Mouse (Mus musculus) left cerebral cortex, postnatal 25 days (tissue): ENCODE data around the gene Snn. TPM values are rescaled to one million over a fixed set of nuclear protein-coding genes. Genes with fewer than 3 reads are reported as not detected.
"Not testable (repeated sequence)": the region's sequence is repeated elsewhere in the genome, so short reads cannot be mapped to it uniquely, and the experiment has no call there.

Source experiments
- DNase-seq, 2 experiments: peaks; one replicate each; pipeline ENCODE4 v3.0.0; 2022; ENCODE audit warnings: low spot score in 2 of 2, mixed read lengths in 1 of 2
- intact Hi-C: fragments of 180-260 bp; cut with DNase I; formaldehyde crosslinking; loops from one replicate; pipeline ENCODE4 v1.15.1; 2025
- total RNA-seq, 2 experiments: library from RNA; stranded (reverse); gene quantifications; 2 replicates each; pipeline ENCODE4 v1.2.3; 2021

Gene Snn
- total RNA-seq: 100 to 1,000 TPM; 165 to 179 TPM

DNA sequence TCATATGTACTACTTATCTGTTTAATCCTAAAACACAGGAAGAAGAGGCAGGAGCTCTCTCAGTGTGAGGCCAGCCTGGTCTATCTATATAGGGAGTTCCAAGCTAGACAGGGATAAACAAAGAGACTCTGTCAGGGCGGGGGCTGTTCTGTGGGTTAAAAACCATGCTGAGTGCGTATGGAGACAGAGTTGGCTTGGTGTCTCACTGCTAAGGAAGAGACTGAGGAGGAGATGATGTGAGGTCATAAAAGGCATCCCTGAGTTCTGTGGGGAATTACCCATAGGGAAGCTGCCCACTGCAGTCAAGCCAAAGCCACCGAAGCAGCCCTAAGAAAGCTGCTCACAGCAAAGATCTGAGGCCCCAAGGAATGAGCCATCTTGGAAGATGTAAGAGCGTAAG, at the start of gene Snn:
Gene Snn (plus strand): TSS at position 301 of the 400 bp plus-strand sequence.
- intact Hi-C loops: no loop called here

DNA sequence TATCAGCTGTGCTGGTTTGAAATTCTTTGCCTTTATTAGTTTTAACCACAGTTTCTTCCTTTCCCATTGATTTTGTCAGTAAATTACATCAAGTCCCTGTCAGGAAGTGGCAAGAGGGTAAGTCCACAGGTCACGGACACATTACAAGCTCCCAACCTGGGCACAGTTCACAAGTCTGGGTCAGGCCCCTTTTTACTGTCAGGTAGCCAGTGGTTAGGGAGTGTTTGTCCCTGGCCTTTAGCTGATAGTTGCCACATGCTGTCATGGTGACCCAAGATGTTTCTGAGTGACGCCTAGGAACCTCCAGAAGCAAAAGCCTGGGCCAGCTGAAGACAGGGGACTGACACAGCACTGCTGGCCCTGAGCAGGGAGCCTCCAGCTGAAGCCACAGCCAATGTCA, 49.5 kb upstream of the Snn start:
- intact Hi-C loops: no loop called here
- no peak for DNase-seq

More for the DNA sequence above, at the start of gene Snn:
- no peak for DNase-seq

DNA sequence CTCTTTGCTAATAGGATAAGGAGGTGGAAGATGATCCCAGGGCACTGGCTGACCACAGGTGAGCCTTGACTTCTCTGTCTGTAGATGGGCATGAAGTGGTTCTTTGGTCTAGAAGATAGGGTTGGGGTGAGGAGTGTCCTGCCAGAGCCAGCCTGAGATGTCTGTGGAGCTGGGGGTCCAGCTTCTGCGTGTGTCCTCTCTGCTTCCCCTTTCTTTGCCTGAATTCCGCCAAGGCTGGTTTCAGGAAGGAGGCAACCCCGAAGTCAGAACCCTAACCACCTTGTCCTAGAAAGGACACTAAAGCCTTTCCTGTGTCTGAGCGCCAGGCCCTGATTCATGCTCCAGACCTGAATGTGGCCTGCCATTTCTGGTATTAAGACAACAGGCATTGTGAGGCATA, 48.8 kb upstream of the Snn start:
- intact Hi-C loops: no loop called here
- no peak for DNase-seq

DNA sequence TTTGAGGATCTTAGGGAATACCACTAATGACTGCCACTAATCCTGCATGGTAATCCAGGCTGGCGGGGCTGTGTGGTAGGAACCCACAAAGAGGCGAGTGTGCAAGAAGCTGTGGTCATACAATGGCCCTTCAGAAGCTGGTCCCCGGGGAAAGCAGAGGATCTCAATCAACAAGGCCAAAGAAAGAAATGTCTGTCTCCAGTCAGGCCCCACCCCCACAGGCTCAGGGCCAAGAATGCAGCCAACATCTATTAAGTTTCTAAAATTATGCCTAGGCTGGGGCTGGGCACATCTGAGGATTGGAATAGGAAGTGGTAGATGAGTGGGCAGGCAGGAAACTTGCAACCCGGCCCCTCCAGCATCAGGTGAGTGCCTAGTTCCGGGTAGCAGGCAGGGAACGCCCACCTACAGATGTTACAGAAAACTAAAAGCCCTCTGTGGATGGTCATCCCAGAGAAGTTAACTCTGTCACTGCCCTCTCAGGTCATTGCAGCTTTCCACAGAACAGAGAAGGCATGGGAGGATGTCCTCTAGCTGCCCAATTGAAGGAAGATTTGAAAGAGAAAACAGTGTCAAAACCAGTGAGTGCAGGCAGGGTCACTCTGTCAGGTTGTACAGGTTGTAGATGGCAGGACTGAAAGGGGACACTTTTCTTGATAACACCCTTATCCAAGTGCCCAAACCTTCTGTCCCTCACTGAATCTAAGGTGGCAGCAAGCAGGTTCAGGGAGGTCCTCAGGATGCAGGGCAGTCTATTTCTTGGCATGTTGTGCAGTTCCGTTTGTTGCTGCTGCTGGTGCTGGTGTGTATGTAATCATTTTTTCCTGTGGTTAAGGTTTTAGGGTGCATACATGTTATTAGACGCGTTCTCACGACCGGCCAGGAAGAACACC, 47.9 kb upstream of the Snn start:
- peak; percentile 54 to 75 for DNase-seq
- intact Hi-C loops: no loop called here

DNA sequence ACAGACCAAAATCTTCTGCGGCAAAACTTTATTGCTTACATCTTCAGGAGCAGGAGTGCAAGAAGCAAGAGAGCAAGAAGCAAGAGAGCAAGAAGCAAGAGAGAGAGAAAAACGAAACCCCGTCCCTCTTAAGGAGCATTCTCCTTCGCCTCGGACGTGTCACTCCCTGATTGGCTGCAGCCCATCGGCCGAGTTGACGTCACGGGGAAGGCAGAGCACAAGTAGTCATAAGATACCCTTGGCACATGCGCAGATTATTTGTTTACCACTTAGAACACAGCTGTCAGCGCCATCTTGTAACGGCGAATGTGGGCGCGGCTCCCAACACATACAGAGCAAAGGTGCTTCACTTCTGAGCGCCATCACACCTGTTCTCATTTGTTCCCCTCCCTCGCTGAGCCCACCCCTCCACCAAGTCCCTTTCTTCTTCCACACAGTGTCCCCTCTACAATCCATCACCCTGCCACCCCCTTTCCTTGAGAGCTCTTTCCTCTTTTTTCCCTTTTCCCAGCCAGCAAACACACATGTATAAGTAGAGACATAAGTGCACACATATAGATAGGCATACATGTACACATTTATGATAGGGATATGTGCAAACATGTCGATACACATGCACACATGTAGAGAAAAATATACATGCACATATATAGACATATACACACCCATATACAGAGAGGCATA, 47.1 kb upstream of the Snn start:
- DNase-seq, intact Hi-C loops: not testable (repeated sequence)

DNA sequence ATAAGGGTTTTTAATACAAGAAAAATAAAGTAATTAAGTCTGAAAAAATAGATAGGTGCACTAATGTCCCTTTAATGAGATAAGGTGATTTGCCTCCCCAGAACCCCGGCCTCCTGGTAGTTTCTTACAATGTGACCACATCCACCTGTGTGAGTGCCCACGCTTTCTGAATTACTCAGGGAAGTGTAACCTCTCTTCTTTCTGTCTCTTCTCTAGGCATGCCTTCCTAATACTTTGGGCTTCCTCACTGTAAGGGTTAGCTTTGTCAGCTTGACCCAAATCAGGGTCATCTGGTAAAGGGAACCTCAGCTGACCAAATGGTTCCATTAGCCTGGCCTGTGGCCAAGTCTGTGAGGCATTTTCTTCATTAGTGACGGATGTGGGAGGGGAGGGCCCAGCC, 46.3 kb upstream of the Snn start:
- intact Hi-C loops: no loop called here
- no peak for DNase-seq

DNA sequence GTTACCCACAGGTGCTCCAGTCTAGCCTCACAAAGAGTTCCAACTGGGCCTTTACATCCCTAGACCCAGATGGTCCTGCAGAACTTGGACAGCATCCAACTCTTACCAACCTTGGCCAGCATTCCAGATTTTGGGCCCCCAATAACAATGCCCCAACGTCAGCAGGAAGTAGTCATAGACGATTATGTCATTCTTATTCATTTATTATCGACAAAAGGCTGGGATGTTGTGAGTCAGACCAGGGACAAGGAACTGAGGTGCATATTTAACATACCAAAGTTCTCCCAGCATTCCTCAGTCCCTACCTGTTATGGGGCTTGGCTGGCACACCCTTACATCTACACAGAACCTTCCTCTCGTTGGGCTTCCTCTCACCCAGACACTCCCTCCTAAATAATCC, 44.4 kb upstream of the Snn start:
- no peak for DNase-seq
- intact Hi-C loops: no loop called here

DNA sequence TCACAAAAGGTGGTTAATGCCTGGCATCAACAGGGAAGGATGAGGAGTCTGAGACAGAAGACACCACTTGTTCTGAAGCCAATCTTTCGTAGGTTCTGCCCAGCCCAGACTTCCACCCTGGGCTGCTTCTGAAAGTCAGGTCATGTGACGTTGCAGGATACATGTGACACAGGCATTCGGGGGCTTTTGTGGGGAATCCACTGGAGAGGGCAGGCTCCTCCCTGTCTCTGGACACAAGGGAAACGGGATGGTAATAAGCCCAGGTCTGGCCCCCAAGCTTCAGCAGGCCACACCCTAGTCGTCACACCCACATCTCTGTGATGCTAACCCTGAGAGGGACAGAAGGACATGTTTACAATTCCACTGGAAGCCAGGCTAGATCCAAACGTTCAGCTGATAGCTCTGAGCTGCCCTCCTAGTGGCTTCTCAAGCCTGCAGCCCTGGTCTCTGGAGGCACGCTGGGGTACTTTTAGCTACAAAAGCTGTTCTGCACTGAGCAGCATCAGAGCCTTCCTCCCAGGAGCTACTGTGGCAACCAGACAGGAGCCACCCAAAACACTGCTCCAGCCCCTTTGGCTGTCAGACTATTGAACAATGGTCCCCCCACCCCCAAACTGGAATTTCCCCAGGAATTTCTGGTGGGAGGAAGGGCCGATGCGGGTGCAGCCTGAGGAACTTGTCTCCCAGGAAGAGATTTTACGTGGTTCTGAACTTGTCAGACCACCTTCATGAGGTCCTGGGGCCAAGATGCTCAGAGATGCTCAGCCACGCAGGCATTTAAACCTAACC, 42.7 kb upstream of the Snn start:
- DNase-seq: no peak
- intact Hi-C loops: no loop called here

DNA sequence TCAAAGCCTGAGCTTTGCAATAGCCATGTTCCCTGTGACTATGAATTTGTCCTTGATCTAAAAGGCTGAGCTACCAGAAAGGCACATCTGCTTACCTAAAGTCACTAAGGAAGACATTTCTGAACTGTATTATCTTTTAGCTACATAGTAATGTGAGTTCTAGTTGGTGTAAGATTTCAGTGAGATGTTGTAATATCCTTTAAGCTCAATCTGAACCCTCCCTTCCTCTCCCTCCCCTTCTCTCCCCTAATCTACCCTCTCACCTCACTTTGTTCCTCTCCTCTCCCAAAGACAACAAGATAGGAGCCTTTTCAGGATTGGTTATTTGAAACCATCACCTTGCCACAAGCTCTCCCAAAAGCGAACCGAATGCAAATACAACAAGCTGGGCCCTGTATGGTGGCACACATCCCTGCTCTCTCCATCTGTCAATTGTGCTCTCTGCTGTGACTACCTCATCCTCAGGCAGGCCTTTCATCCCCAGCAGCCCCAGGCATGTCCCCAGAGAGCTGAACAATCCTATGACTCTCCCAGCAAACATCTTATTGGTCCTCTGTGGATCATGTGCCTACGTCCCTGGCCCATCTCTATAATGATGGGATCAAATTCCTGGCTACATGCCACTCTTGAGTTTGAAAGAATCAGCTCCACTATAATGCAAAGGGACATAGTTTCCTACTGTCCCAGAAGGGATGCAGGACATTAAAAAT, 39.2 kb upstream of the Snn start:
- intact Hi-C loops: no loop called here
- no peak for DNase-seq

DNA sequence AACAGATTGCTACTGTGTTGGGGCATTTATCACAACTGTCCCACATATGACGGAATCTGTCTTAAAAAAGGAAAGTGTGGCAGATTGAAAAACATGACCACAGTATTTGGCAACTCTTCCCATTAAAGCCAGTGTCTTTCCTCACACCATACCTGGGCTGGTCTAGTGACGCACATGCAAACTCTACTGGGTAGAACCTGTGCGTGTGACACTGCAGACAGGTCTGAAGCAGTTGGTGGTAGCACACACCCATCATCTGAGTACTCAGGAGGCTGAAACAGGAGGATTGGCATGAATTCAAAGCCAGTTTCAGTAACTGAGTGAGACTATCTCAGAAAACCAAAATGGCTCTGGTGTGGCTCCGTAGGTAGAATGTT, 38.6 kb upstream of the Snn start:
- intact Hi-C loops: no loop called here
- peak in 1 of 2 experiments; percentile 37 for DNase-seq

DNA sequence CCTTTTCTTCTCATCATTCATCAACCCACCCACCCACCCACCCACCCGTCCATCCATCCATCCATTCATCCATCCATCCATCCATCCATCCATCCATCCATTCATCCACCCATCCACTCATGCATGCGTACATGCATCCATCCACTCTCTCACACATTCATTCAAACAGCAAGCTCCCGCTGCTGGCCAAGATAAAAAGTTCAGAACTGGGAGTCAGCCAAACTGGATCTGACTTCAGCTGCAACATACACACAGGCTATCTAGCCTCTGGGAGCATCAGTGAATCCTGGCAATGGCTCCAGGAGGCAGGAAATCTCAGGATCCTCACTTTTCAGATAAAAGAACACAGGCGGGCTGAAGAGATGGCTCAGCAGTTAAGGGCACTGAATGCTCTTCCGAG, 37.1 kb upstream of the Snn start:
- intact Hi-C loops: no loop called here
- DNase-seq: no peak

DNA sequence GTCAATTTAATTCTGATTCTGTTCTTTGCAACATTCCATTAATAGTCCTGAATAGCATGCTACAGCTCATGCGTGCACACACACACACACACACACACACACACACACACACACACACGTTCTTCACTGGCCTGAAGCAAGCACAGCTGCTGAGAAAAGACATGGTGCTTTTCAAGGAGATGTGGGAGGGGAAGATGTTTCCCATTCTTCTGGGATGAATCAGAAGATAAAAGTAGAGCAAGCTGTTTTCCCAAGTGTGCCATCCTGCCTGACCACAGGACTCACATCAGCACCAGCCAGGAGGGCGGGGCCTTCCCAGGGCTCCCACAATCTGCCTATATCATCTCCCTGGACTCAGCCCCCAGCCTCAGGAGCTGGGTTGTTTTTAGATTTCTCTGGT, 35.9 kb upstream of the Snn start:
- peak; percentile 13 to 74 for DNase-seq
- intact Hi-C loops: no loop called here

DNA sequence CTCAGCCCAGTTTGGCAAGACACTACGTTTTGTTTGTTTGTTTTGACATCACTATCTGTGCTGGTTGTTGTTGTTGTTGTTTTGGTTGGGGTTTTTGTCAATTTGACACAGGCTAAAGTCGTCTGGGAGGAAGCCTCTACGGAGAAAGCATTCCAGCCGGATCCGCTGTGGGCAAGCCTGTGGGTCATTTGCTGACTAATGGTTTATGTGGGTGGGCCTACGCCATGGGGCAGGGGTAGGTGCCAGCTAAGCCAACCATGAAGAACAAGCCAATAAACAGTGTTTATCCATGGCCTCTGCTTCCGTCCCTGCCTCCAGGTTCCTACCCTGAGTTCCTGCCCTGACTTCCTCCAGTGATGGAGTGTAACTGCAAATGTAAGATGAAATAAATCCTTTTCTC, 32.5 kb upstream of the Snn start:
- intact Hi-C loops: no loop called here
- no peak for DNase-seq

DNA sequence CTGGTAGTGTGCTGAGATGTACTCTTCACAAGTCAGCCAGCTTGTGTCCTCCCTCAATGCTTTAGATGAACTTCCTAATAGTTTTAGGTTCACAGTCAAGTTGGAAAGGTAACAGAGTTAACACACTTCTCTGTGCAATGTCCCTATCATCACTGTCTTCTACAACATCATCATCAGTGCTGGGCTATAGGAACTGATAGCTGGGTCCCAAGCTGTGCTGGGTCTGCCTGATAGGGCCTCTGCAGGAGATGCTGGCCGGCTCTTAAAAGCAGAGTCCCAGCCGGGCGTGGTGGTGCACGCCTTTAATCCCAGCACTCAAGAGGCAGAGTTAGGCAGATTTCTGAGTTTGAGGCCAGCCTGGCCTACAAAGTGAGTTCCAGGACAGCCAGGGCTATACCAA, 29.9 kb upstream of the Snn start:
- DNase-seq: no peak
- intact Hi-C loops: loop anchor here (5.0 to 10.0 kb wide), 2 partner anchors 79 to 456 kb away; no protein-coding TSS in a partner anchor

DNA sequence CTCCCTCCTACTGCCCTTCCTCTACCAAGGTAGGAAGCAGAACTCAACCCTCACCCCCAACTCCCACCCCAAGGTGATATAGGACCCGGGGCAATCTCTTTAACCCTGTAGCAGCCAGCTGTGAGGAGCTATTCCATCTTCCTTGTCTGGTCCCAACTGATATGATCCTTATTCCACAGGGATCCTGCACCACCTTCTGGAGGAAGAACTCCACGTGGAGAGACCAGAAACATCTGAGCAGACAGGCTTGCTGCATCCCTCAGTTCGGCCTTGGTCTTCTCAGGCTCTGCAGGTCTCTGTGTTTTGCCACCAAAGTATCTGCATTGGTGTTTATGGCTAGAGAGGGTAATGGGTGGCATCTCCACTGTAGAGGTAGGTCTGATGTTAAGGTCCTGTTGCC, 29.4 kb upstream of the Snn start:
- intact Hi-C loops: loop anchor here (5.0 to 10.0 kb wide), 2 partner anchors 79 to 457 kb away; no protein-coding TSS in a partner anchor

DNA sequence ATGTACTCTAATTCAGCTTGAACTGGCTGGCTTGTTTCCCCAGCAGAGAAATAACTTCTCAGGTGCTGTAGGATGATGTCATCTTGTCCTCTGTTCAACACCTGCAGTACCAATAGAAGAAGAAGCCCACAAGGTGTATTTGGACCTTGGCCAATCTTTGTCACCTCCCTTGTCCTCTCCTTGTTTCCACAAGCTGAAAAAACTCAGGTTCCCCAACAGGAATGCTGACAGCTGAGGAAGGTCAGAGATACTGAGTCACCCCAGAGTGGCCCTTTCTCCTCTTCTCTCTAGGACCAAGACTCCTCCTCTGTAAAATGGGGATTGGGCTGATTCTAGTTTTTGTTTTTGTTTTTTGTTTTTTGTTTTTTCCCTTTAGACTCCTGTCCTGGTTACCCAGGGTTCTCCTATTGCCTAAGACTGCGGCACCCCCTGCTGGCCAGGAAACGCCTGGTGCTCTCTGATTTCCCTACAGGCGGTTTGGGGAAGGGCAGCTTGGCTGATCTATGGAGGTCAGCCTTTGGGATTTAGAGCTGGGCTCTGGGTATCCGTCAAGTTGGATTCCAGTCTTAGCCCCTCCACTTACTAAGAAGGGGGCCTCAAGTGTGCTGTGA, 26.4 kb upstream of the Snn start:
- DNase-seq: peak; percentile 80 to 83
- intact Hi-C loops: loop anchor here (1.0 to 10.0 kb wide), 4 partner anchors 82 to 459 kb away; no protein-coding TSS in a partner anchor

More for the DNA sequence above, 29.4 kb upstream of the Snn start:
- DNase-seq: no peak

DNA sequence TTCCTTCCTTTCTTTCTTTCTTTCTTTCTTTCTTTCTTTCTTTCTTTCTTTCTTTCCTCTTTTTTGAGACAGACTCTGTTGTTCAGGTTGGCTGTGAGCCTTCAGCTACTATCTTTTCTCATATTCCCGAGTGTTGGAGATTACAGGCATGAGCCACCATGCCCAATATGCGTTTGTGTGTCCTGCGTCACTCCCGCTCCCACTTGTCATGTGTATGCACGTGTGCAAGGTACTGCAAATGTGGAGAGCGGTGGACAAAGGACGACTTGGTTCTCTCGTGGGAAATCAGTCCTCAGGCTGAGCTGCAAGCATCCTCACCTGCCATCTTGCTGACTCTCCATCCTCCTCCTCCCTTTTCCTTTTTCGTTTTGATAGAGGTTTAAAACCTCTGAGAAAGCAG, 25.5 kb upstream of the Snn start:
- DNase-seq: no peak
- intact Hi-C loops: loop anchor here (5.0 to 10.0 kb wide), 2 partner anchors 142 to 460 kb away; partner anchors contain the start of gene Zc3h7a

DNA sequence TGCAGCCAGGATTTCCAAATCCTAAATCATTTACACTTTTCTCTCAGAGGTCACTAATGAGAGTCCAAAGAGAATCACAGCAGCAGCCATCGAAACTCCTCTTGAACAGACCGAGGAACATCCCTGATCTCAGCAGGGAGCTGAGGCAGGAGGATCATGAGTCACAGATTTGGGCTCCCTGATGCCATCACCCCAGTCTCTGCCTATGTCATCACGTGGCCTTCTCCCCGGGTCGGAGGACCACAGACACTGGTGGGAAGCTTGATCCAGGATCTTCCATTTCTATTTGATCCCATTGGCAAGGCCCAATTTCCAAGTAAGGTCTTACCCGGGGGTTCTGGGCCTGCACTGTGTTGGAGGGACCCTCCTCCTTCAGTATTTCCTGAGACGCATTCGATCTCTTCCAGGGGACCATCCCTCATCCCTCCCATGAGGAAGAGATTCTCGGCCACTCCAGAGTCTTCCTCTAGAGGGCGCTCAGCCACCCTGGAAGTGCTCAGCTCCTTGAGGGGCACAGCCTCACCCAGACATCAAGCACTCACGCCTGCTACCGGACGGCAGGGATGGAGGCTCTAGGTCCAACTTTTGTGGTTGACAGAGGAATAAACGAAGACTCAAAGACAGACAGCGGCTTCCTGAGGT, 24.8 kb upstream of the Snn start:
- peak; percentile 69 to 70 for DNase-seq
- intact Hi-C loops: loop anchor here (1.0 to 10.0 kb wide), 3 partner anchors 73 to 461 kb away; partner anchors contain the start of gene Zc3h7a
